Mouse (Mus musculus): ENCODE results near the gene Tube1.

DNA sequence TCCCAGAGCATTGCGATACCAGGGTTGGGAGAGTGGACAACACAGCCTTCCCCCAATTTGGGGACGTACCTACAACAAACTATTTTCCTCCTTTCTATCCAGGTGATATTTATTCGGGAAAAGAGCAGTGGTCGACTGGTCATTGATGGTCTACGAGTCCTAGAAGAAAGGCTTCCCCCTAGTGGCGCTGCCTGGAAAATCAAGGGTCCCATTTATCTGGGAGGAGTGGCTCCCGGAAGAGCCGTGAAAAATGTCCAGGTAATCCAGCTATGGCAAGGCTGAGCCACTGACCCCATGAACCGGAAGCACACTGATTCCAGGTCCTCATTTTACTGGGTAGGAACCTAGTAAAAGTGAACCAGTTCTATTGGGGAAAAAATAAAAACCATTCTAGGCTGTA, 36.8 kb upstream of the Tube1 start:
- TF ChIP-seq CTCF (IDR thresholded peaks at IDR 0.05; ENCODE audit: control insufficient read depth, insufficient read depth, insufficient replicate concordance, low read depth, low read length) (no peak), POLR2A (IDR thresholded peaks at IDR 0.05; ENCODE audit: control insufficient read depth, low read depth, low read length) (no peak)

Data from testis, adult 2 months (tissue).